Mouse (Mus musculus) midbrain, embryonic 16.5 days (tissue): ENCODE data around the gene Shq1. TPM values are rescaled to one million over a fixed set of nuclear protein-coding genes. Genes with fewer than 3 reads are reported as not detected.

Experiments used
- ATAC-seq: fragments of 200-750 bp; cut with Nextera tagmentation; 2 replicates; pipeline ENCODE4 v1.8.0; 2017; ENCODE audit warnings: moderate TSS enrichment
- H3K27ac ChIP-seq: fragments of 300-500 bp; sonication (generic); 2 replicates; pipeline ENCODE4 v1.5.1; 2014; ENCODE audit warnings: mild to moderate bottlenecking, low read length, mixed read lengths
- H3K27me3 ChIP-seq: fragments of 300-500 bp; sonication (generic); 2 replicates; pipeline ENCODE4 v1.6.1; 2014; ENCODE audit warnings: low read depth, low read length, mixed read lengths; ENCODE audit not compliant: control insufficient read depth, insufficient read depth
- H3K36me3 ChIP-seq: fragments of 300-500 bp; sonication (generic); 2 replicates; pipeline ENCODE4 v1.6.1; 2014; ENCODE audit warnings: mild to moderate bottlenecking, low read length, moderate library complexity, mixed read lengths; ENCODE audit not compliant: control insufficient read depth, insufficient read depth
- H3K4me1 ChIP-seq: fragments of 300-500 bp; sonication (generic); 2 replicates; pipeline ENCODE4 v1.6.1; 2014; ENCODE audit warnings: mild to moderate bottlenecking, low read length, mixed read lengths; ENCODE audit not compliant: control insufficient read depth, insufficient read depth
- H3K4me2 ChIP-seq: fragments of 300-500 bp; sonication (generic); 2 replicates; pipeline ENCODE4 v1.6.1; 2014; ENCODE audit warnings: mild to moderate bottlenecking, low read length, mixed read lengths
- H3K4me3 ChIP-seq: fragments of 300-500 bp; sonication (generic); 2 replicates; pipeline ENCODE4 v1.5.1; 2014; ENCODE audit warnings: low read depth, mild to moderate bottlenecking, low read length, moderate library complexity, mixed read lengths
- H3K9ac ChIP-seq: fragments of 300-500 bp; sonication (generic); 2 replicates; pipeline ENCODE4 v1.6.1; 2014; ENCODE audit warnings: low read depth, low read length, mixed read lengths
- H3K9me3 ChIP-seq: fragments of 300-500 bp; sonication (generic); replicated peaks from 2 replicates; pipeline ENCODE4 v1.6.1; 2014; ENCODE audit warnings: mild to moderate bottlenecking, low read length, mixed read lengths; ENCODE audit not compliant: control insufficient read depth, poor library complexity, severe bottlenecking
- WGBS: fragments of 180-500 bp; shearing (Covaris S2); extraction: QIAGEN DNeasy Blood & Tissue Kit; methylation state at CpG from one replicate; pipeline ENCODE4 v1.1.7; 2014; 5-methylcytosine and 5-hydroxymethylcytosine counted together
- polyA plus RNA-seq: library from polyadenylated mRNA; unstranded; fragments of >200 nt; fragmentation: Nextera tagmentation; extraction: Ambion mirVana; gene quantifications from 2 replicates; pipeline ENCODE4 v1.2.1, GENCODE M21; 2015

The Shq1 gene
- polyA plus RNA-seq, 1 experiment from 2014 or later = 9.7 TPM

- Histone ChIP-seq H3K9me3 (no peaks in the 10 kb centered on the region), H3K9ac (no peak overlapping the region), H3K4me3 (no peak overlapping the region), H3K36me3 (no peaks in the 10 kb centered on the region), H3K27ac (no peak overlapping the region), H3K4me1 (no peaks in the 10 kb centered on the region), H3K27me3 (no peaks in the 10 kb centered on the region), H3K4me2 (no peak overlapping the region)
- 55% methylated on average over 3 of the region's 3 CpGs for WGBS
- ATAC-seq = peak; percentile 45; the same call in 1 of the 2 replicates
Measured at GRCm38 (mm10) chr6:100652535-100652934, 18.4 kb downstream of the Shq1 start.

- Histone ChIP-seq H3K27me3 (no peaks in the 10 kb centered on the region), H3K27ac (no peak overlapping the region), H3K9me3 (no peaks in the 10 kb centered on the region), H3K4me1 (0 out of 2 replicates have a peak, but pooled peaks cover 4% of the 10 kb centered on the region), H3K4me3 (no peak overlapping the region), H3K4me2 (no peak overlapping the region), H3K36me3 (no peaks in the 10 kb centered on the region), H3K9ac (no peak overlapping the region)
- 82% methylated on average over 5 of the region's 5 CpGs for WGBS
- ATAC-seq = no peak
Measured at GRCm38 (mm10) chr6:100647196-100647595, 23.8 kb downstream of the Shq1 start.

GRCm38 (mm10) chr6:100645469-100646201 lies 25.3 kb downstream of the Shq1 start:
- Histone ChIP-seq H3K36me3 (no peaks in the 10 kb centered on the region), H3K4me1 (0 out of 2 replicates have a peak, but pooled peaks cover 4% of the 10 kb centered on the region), H3K27ac (0 out of 2 replicates have a peak overlapping the region, but pooled peaks have one; percentile 7), H3K9me3 (no peaks in the 10 kb centered on the region), H3K27me3 (no peaks in the 10 kb centered on the region), H3K4me3 (no peak overlapping the region), H3K9ac (no peak overlapping the region), H3K4me2 (no peak overlapping the region)
- 56% methylated on average over 11 of the region's 11 CpGs for WGBS
- peak; percentile 91 for ATAC-seq

DNA sequence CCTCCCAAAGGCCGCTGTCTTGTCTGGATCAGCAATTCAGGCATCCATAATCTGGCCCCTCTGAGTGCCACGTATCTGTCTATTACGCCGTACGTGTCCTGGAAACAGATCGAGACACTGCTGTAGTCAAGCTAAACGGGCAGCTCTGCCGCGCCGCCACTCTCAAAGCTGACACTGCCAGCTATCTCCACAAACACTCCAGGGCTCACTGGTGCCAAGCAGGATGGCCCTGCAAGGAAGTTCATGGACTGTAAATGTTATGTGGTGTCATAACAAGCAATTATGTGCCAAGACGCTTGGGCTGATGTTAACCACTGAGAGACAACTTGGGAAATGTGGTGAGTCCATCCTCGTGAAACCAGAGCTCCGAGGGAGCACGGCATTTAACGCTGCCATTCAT lies 26.3 kb downstream of the Shq1 start:
- Histone ChIP-seq H3K9ac (no peak overlapping the region), H3K36me3 (no peaks in the 10 kb centered on the region), H3K9me3 (no peaks in the 10 kb centered on the region), H3K27me3 (no peaks in the 10 kb centered on the region), H3K4me1 (0 out of 2 replicates have a peak, but pooled peaks cover 4% of the 10 kb centered on the region), H3K27ac (no peak overlapping the region), H3K4me2 (no peak overlapping the region), H3K4me3 (no peak overlapping the region)
- no peak for ATAC-seq
- WGBS = 67% methylated on average over 15 of the region's 15 CpGs

DNA sequence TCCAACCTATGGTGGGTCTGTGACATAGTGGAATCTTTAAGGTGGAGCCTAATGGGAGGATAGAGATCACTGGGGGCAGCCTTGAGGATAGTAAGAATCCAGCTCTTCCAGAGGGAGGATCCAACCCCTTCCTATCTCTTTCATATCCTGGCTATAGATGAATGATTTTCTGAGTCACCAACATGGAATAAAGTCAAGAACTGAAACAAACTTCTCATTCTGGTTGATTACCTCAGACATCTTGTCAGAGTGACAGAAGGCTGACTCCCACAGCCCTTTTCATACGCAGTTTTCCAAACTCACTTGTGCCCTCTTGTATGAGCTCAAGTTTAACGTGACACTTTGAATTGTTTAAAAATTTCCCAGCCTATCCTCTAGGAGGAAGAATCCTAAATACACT lies 28.2 kb downstream of the Shq1 start:
- Histone ChIP-seq H3K9ac (no peak overlapping the region), H3K9me3 (no peaks in the 10 kb centered on the region), H3K4me3 (no peak overlapping the region), H3K36me3 (no peaks in the 10 kb centered on the region), H3K4me1 (0 out of 2 replicates have a peak, but pooled peaks cover 4% of the 10 kb centered on the region), H3K27me3 (no peaks in the 10 kb centered on the region), H3K4me2 (no peak overlapping the region), H3K27ac (no peak overlapping the region)
- no peak for ATAC-seq
- 79% methylated on average over 2 of the region's 2 CpGs for WGBS

- H3K36me3 ChIP-seq = no peaks in the 10 kb centered on the region
- no peak overlapping the region for H3K27ac ChIP-seq
- ATAC-seq = no peak
- H3K27me3 ChIP-seq = no peaks in the 10 kb centered on the region
- 100% methylated on average over 1 of the region's 1 CpGs for WGBS
- no peak overlapping the region for H3K9ac ChIP-seq
- no peak overlapping the region for H3K4me3 ChIP-seq
- H3K4me1 ChIP-seq = 0 out of 2 replicates have a peak, but pooled peaks cover 2% of the 10 kb centered on the region
- no peaks in the 10 kb centered on the region for H3K9me3 ChIP-seq
- H3K4me2 ChIP-seq = no peak overlapping the region
Measured at GRCm38 (mm10) chr6:100640591-100640990, 30.4 kb downstream of the Shq1 start.

DNA sequence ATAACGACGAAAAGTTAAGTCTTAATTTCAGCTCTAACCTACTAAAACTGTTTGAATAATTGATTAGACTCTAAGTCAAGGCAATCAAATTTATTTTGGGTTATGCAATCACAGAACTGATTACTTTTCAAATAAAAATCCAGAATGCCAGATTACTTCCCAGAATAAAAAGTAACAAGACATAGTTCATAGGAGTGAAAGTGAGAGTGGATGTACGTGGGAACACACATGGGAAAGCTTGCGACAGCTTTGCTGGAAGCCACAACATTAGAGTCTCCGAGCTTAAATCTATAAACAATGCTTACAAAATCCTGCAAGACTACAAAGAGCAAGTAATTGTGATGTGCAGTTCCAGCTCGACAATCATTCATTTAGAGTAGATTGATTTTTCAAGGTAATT lies 41.9 kb downstream of the Shq1 start:
- Histone ChIP-seq H3K36me3 (no peaks in the 10 kb centered on the region), H3K27ac (no peak overlapping the region), H3K9ac (no peak overlapping the region), H3K4me2 (no peak overlapping the region), H3K4me3 (no peak overlapping the region), H3K4me1 (no peaks in the 10 kb centered on the region), H3K9me3 (no peaks in the 10 kb centered on the region), H3K27me3 (no peaks in the 10 kb centered on the region)
- ATAC-seq = no peak
- WGBS = 75% methylated on average over 6 of the region's 6 CpGs

- Histone ChIP-seq H3K36me3 (no peaks in the 10 kb centered on the region), H3K27me3 (no peaks in the 10 kb centered on the region), H3K4me3 (no peak overlapping the region), H3K4me1 (no peaks in the 10 kb centered on the region), H3K9ac (no peak overlapping the region), H3K9me3 (no peaks in the 10 kb centered on the region), H3K4me2 (no peak overlapping the region), H3K27ac (no peak overlapping the region)
- no peak for ATAC-seq
- WGBS = 80% methylated on average over 3 of the region's 3 CpGs
Measured at GRCm38 (mm10) chr6:100628223-100628622, 42.7 kb downstream of the Shq1 start.

DNA sequence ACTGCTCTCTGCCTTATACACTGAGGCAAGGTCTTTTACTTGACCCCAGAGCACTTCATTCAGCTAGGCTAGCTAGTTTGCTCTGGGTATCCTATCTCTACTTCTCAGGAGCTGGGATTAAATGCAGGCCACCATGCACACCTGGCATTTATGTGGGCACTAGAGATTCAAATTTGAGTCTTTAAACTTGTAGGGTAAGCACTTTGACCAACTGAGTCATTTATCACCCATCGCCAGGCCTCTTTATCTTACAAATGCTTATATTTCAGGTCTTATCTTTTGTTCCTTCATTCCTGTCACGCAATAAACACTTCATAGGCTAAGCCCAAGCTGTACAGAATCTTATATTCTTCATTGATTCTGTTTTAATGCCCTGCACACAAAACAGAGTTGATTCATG lies 47.0 kb downstream of the Shq1 start:
- 85% methylated on average over 2 of the region's 2 CpGs for WGBS
- no peaks in the 10 kb centered on the region for H3K4me1 ChIP-seq
- H3K36me3 ChIP-seq = no peaks in the 10 kb centered on the region
- H3K9me3 ChIP-seq = no peaks in the 10 kb centered on the region
- H3K27me3 ChIP-seq = no peaks in the 10 kb centered on the region
- ATAC-seq = no peak
- H3K27ac ChIP-seq = no peak overlapping the region
- no peak overlapping the region for H3K4me3 ChIP-seq
- no peak overlapping the region for H3K4me2 ChIP-seq
- H3K9ac ChIP-seq = no peak overlapping the region
